Mouse (Mus musculus): ENCODE measurements around the gene Pld6. TPM values are rescaled to one million over a fixed set of nuclear protein-coding genes. Genes with fewer than 3 reads are reported as not detected.

Pld6 gene
- polyA plus RNA-seq, 1 experiment from 2014 or later: 1.6 TPM

GRCm38 (mm10) chr11:59775435-59776148, 11.9 kb downstream of the Pld6 start:
- Histone ChIP-seq H3K36me3 (ENCODE audit: control insufficient read depth, insufficient read depth, low read length) (peaks cover 80% of the 10 kb centered on the region), H3K9me3 (ENCODE audit: control insufficient read depth, low read length) (no peaks in the 10 kb centered on the region), H3K27ac (replicated peaks in 1 of 2; ENCODE audit: control insufficient read depth in 1 of 2, insufficient read depth in 1 of 2, low read depth in 2 of 2, low read length in 2 of 2) (no peak overlapping the region), H3K4me2 (ENCODE audit: low read length) (no peak overlapping the region), H3K27me3 (ENCODE audit: control insufficient read depth, insufficient read depth, low read length) (no peaks in the 10 kb centered on the region), H3K9ac (ENCODE audit: low read length) (no peak overlapping the region), H3K4me1 (ENCODE audit: control insufficient read depth in 2 of 2, insufficient read depth in 2 of 2, low read length in 2 of 2) (peaks cover 0 to 19% of the 10 kb centered on the region in 2 experiments; a peak in 3 of 4 replicates), H3K4me3 (ENCODE audit: control insufficient read depth in 1 of 2, insufficient read depth in 1 of 2, low read depth in 1 of 2, low read length in 2 of 2) (no peak overlapping the region)
- ATAC-seq (ENCODE audit: insufficient number of reproducible peaks, insufficient read depth, low FRiP score, low read depth): no peak
- 83% methylated on average over 13 of the region's 13 CpGs for WGBS

- ATAC-seq (ENCODE audit: insufficient number of reproducible peaks, insufficient read depth, low FRiP score, low read depth): no peak
- Histone ChIP-seq H3K4me2 (ENCODE audit: low read length) (no peak overlapping the region), H3K4me1 (ENCODE audit: control insufficient read depth in 2 of 2, insufficient read depth in 2 of 2, low read length in 2 of 2) (peaks cover 5 to 15% of the 10 kb centered on the region in 2 experiments), H3K27ac (replicated peaks in 1 of 2; ENCODE audit: control insufficient read depth in 1 of 2, insufficient read depth in 1 of 2, low read depth in 2 of 2, low read length in 2 of 2) (no peak overlapping the region), H3K9me3 (ENCODE audit: control insufficient read depth, low read length) (no peaks in the 10 kb centered on the region), H3K27me3 (ENCODE audit: control insufficient read depth, insufficient read depth, low read length) (no peaks in the 10 kb centered on the region), H3K9ac (ENCODE audit: low read length) (no peak overlapping the region), H3K4me3 (ENCODE audit: control insufficient read depth in 1 of 2, insufficient read depth in 1 of 2, low read depth in 1 of 2, low read length in 2 of 2) (no peak overlapping the region), H3K36me3 (ENCODE audit: control insufficient read depth, insufficient read depth, low read length) (peaks cover 90% of the 10 kb centered on the region)
- 76% methylated on average over 4 of the region's 4 CpGs for WGBS
These were observed 12.9 kb downstream of the Pld6 start for GRCm38 (mm10) chr11:59774522-59774921.

DNA sequence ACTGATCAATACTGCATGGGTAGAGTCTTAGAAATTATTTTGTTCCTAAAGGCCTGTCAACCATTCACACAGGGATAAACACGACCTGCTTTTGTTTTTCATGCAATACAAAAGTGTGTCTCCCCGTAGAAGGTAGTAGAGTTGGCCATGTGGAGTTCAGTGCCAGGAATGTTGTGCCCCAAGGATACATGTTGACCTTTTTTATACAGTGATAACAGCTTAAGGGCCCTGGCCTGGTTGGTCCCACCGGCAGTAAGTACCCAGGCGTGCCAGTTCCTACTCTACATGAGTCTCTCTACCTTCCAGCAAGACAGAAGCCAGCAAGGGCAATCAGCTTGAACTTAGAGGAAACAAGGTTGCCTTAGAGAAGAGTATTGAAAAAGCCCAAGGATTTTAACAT, 14.5 kb downstream of the Pld6 start:
- Histone ChIP-seq H3K4me2 (ENCODE audit: low read length) (no peak overlapping the region), H3K4me3 (ENCODE audit: control insufficient read depth in 1 of 2, insufficient read depth in 1 of 2, low read depth in 1 of 2, low read length in 2 of 2) (no peak overlapping the region), H3K36me3 (ENCODE audit: control insufficient read depth, insufficient read depth, low read length) (peaks cover 97% of the 10 kb centered on the region), H3K9ac (ENCODE audit: low read length) (no peak overlapping the region), H3K9me3 (ENCODE audit: control insufficient read depth, low read length) (no peaks in the 10 kb centered on the region), H3K27me3 (ENCODE audit: control insufficient read depth, insufficient read depth, low read length) (no peaks in the 10 kb centered on the region), H3K4me1 (ENCODE audit: control insufficient read depth in 2 of 2, insufficient read depth in 2 of 2, low read length in 2 of 2) (peaks cover 5 to 11% of the 10 kb centered on the region in 2 experiments), H3K27ac (replicated peaks in 1 of 2; ENCODE audit: control insufficient read depth in 1 of 2, insufficient read depth in 1 of 2, low read depth in 2 of 2, low read length in 2 of 2) (no peak overlapping the region)
- 63% methylated on average over 4 of the region's 4 CpGs for WGBS
- no peak for ATAC-seq (ENCODE audit: insufficient number of reproducible peaks, insufficient read depth, low FRiP score, low read depth)

DNA sequence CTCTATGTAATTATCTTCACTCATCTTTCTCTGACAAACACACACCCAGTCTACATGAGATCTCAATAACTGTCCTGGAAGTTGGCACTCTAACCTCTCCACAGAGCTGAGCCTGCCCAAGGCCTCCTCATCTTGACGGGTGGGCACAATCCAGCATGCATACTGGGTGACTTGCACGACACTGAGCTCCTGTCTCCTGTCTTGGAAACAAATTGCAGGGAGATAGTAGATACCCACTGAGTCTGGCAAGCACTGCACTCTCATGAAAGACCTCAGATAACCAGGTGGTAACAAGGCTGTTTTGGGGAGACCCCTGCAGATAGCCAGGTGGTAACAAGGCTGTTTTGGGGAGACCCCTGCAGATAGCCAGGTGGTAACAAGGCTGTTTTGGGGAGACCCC, 15.2 kb downstream of the Pld6 start:
- H3K27me3 ChIP-seq (ENCODE audit: control insufficient read depth, insufficient read depth, low read length): no peaks in the 10 kb centered on the region
- no peak overlapping the region for H3K27ac ChIP-seq (replicated peaks in 1 of 2; ENCODE audit: control insufficient read depth in 1 of 2, insufficient read depth in 1 of 2, low read depth in 2 of 2, low read length in 2 of 2)
- WGBS: 56% methylated on average over 2 of the region's 2 CpGs
- H3K4me1 ChIP-seq (ENCODE audit: control insufficient read depth in 2 of 2, insufficient read depth in 2 of 2, low read length in 2 of 2): peaks cover 5 to 11% of the 10 kb centered on the region in 2 experiments
- H3K4me2 ChIP-seq (ENCODE audit: low read length): no peak overlapping the region
- no peak for ATAC-seq (ENCODE audit: insufficient number of reproducible peaks, insufficient read depth, low FRiP score, low read depth)
- H3K4me3 ChIP-seq (ENCODE audit: control insufficient read depth in 1 of 2, insufficient read depth in 1 of 2, low read depth in 1 of 2, low read length in 2 of 2): no peak overlapping the region
- H3K36me3 ChIP-seq (ENCODE audit: control insufficient read depth, insufficient read depth, low read length): peaks cover 98% of the 10 kb centered on the region
- H3K9ac ChIP-seq (ENCODE audit: low read length): no peak overlapping the region
- H3K9me3 ChIP-seq (ENCODE audit: control insufficient read depth, low read length): no peaks in the 10 kb centered on the region

GRCm38 (mm10) chr11:59770753-59771152, 16.7 kb downstream of the Pld6 start:
- Histone ChIP-seq H3K27me3 (ENCODE audit: control insufficient read depth, insufficient read depth, low read length) (no peaks in the 10 kb centered on the region), H3K9me3 (ENCODE audit: control insufficient read depth, low read length) (no peaks in the 10 kb centered on the region), H3K4me1 (ENCODE audit: control insufficient read depth in 2 of 2, insufficient read depth in 2 of 2, low read length in 2 of 2) (peaks cover 5 to 11% of the 10 kb centered on the region in 2 experiments), H3K4me2 (ENCODE audit: low read length) (no peak overlapping the region), H3K4me3 (ENCODE audit: control insufficient read depth in 1 of 2, insufficient read depth in 1 of 2, low read depth in 1 of 2, low read length in 2 of 2) (no peak overlapping the region), H3K36me3 (ENCODE audit: control insufficient read depth, insufficient read depth, low read length) (peaks cover 98% of the 10 kb centered on the region), H3K27ac (replicated peaks in 1 of 2; ENCODE audit: control insufficient read depth in 1 of 2, insufficient read depth in 1 of 2, low read depth in 2 of 2, low read length in 2 of 2) (no peak overlapping the region), H3K9ac (ENCODE audit: low read length) (no peak overlapping the region)
- ATAC-seq (ENCODE audit: insufficient number of reproducible peaks, insufficient read depth, low FRiP score, low read depth): no peak
- 78% methylated on average over 7 of the region's 7 CpGs for WGBS

- H3K27ac ChIP-seq (replicated peaks in 1 of 2; ENCODE audit: control insufficient read depth in 1 of 2, insufficient read depth in 1 of 2, low read depth in 2 of 2, low read length in 2 of 2): peak overlapping the region; percentile 16 to 33; a peak in 2 of 4 replicates
- H3K4me1 ChIP-seq (ENCODE audit: control insufficient read depth in 2 of 2, insufficient read depth in 2 of 2, low read length in 2 of 2): peaks cover 5 to 11% of the 10 kb centered on the region in 2 experiments
- peak; percentile 28; the same call in 1 of the 2 replicates for ATAC-seq (ENCODE audit: insufficient number of reproducible peaks, insufficient read depth, low FRiP score, low read depth)
- peaks cover 98% of the 10 kb centered on the region for H3K36me3 ChIP-seq (ENCODE audit: control insufficient read depth, insufficient read depth, low read length)
- no peak overlapping the region for H3K4me3 ChIP-seq (ENCODE audit: control insufficient read depth in 1 of 2, insufficient read depth in 1 of 2, low read depth in 1 of 2, low read length in 2 of 2)
- H3K27me3 ChIP-seq (ENCODE audit: control insufficient read depth, insufficient read depth, low read length): no peaks in the 10 kb centered on the region
- WGBS: 27% methylated on average over 6 of the region's 6 CpGs
- no peak overlapping the region for H3K4me2 ChIP-seq (ENCODE audit: low read length)
- 0 out of 2 replicates have a peak overlapping the region, but pooled peaks have one; percentile 7 for H3K9ac ChIP-seq (ENCODE audit: low read length)
- H3K9me3 ChIP-seq (ENCODE audit: control insufficient read depth, low read length): no peaks in the 10 kb centered on the region
These were observed 17.7 kb downstream of the Pld6 start for GRCm38 (mm10) chr11:59769738-59770137.

GRCm38 (mm10) chr11:59769307-59769706, 18.1 kb downstream of the Pld6 start:
- no peak overlapping the region for H3K4me3 ChIP-seq (ENCODE audit: control insufficient read depth in 1 of 2, insufficient read depth in 1 of 2, low read depth in 1 of 2, low read length in 2 of 2)
- no peaks in the 10 kb centered on the region for H3K27me3 ChIP-seq (ENCODE audit: control insufficient read depth, insufficient read depth, low read length)
- H3K9ac ChIP-seq (ENCODE audit: low read length): no peak overlapping the region
- H3K9me3 ChIP-seq (ENCODE audit: control insufficient read depth, low read length): no peaks in the 10 kb centered on the region
- no peak overlapping the region for H3K4me2 ChIP-seq (ENCODE audit: low read length)
- H3K4me1 ChIP-seq (ENCODE audit: control insufficient read depth in 2 of 2, insufficient read depth in 2 of 2, low read length in 2 of 2): peaks cover 5 to 11% of the 10 kb centered on the region in 2 experiments
- H3K36me3 ChIP-seq (ENCODE audit: control insufficient read depth, insufficient read depth, low read length): peaks cover 98% of the 10 kb centered on the region
- 84% methylated on average over 2 of the region's 2 CpGs for WGBS
- H3K27ac ChIP-seq (replicated peaks in 1 of 2; ENCODE audit: control insufficient read depth in 1 of 2, insufficient read depth in 1 of 2, low read depth in 2 of 2, low read length in 2 of 2): no peak overlapping the region
- ATAC-seq (ENCODE audit: insufficient number of reproducible peaks, insufficient read depth, low FRiP score, low read depth): no peak

GRCm38 (mm10) chr11:59760796-59761195, 26.6 kb downstream of the Pld6 start:
- Histone ChIP-seq H3K27me3 (ENCODE audit: control insufficient read depth, insufficient read depth, low read length) (no peaks in the 10 kb centered on the region), H3K9ac (ENCODE audit: low read length) (no peak overlapping the region), H3K4me2 (ENCODE audit: low read length) (no peak overlapping the region), H3K4me1 (ENCODE audit: control insufficient read depth in 2 of 2, insufficient read depth in 2 of 2, low read length in 2 of 2) (peaks cover 20 to 27% of the 10 kb centered on the region in 2 experiments), H3K27ac (replicated peaks in 1 of 2; ENCODE audit: control insufficient read depth in 1 of 2, insufficient read depth in 1 of 2, low read depth in 2 of 2, low read length in 2 of 2) (no peak overlapping the region), H3K9me3 (ENCODE audit: control insufficient read depth, low read length) (no peaks in the 10 kb centered on the region), H3K4me3 (ENCODE audit: control insufficient read depth in 1 of 2, insufficient read depth in 1 of 2, low read depth in 1 of 2, low read length in 2 of 2) (no peak overlapping the region), H3K36me3 (ENCODE audit: control insufficient read depth, insufficient read depth, low read length) (peaks cover 99% of the 10 kb centered on the region)
- 97% methylated on average over 6 of the region's 6 CpGs for WGBS
- no peak for ATAC-seq (ENCODE audit: insufficient number of reproducible peaks, insufficient read depth, low FRiP score, low read depth)

Data from heart, embryonic 14.5 days (tissue).